19 mouse cellular contexts compared by ENCODE assay signal in genomic region chr9:56119651-56120050, GRCm38 (mm10). TPM values are rescaled to one million over a fixed set of nuclear protein-coding genes. Genes with fewer than 3 reads are reported as not detected.
DNase-seq lines count a peak whose midpoint lies in the region; ATAC-seq and TF ChIP-seq lines count a peak whose summit lies in the region.
"Had no signal": no experiment of that assay in that cellular context is flagged by ENCODE, and none has a peak within 500 bp of the region (broad histone marks: within the 10 kb centered on the region; RNA-seq: fewer than 3 reads in every experiment).

No protein-coding gene starts in this region.

- H3K36me3 ChIP-seq in kidney, postnatal 0 days (ENCODE audit: insufficient read depth, low read length) = no peaks in the 10 kb centered on the region
- H3K36me3 ChIP-seq: embryonic facial prominence, embryonic 13.5 days; heart, embryonic 13.5 days had no signal

- intact Hi-C loops in gastrocnemius, adult 2 months (cut with DNase I) = loop anchor here (5.0 kb wide), 2 partner anchors 78 to 433 kb away; no protein-coding TSS in a partner anchor

- WGBS in kidney, postnatal 0 days = 71% methylated on average over 2 of the region's 2 CpGs
- 65% methylated on average over 2 of the region's 2 CpGs for WGBS in lung, adult 2 months

- no peak overlapping the region for H3K4me3 ChIP-seq in gastrocnemius, adult 2 months
- no peak overlapping the region for H3K4me3 ChIP-seq in kidney, postnatal 0 days (replicated peaks; ENCODE audit: low read depth, low read length)
- no peak overlapping the region for H3K4me3 ChIP-seq in lung, adult 2 months (replicated peaks; ENCODE audit: extremely low read depth, low read depth, low read length)

- H3K9me3 ChIP-seq in kidney, postnatal 0 days (replicated peaks; ENCODE audit: low read length) = no peaks in the 10 kb centered on the region
- H3K9me3 ChIP-seq: embryonic facial prominence, embryonic 13.5 days had no signal

- TF ChIP-seq POLR2A in lung, adult 2 months (IDR thresholded peaks at IDR 0.05; ENCODE audit: borderline replicate concordance, extremely low read depth, low read depth, low read length) = no peak

- no peak for ATAC-seq in kidney, postnatal 0 days (replicated peaks; ENCODE audit: low FRiP score, low read depth)

- no peak for TF ChIP-seq CTCF in gastrocnemius, adult 2 months (IDR thresholded peaks at IDR 0.05)
- peak; percentile 13; the same call in 1 of the 2 replicates for TF ChIP-seq CTCF in kidney, postnatal 0 days (IDR thresholded peaks at IDR 0.05; ENCODE audit: low read depth)
- no peak for TF ChIP-seq CTCF in lung, adult 2 months (IDR thresholded peaks at IDR 0.05; ENCODE audit: insufficient read depth, low read length)

- no peaks in the 10 kb centered on the region for H3K27me3 ChIP-seq in kidney, postnatal 0 days (ENCODE audit: insufficient read depth, low read length)
- H3K27me3 ChIP-seq: embryonic facial prominence, embryonic 13.5 days had no signal

- peak; percentile 62 to 72 for DNase-seq in cerebellum, postnatal 10 days
- DNase-seq in cerebellum, postnatal 25 days = no peak
- DNase-seq in gastrocnemius, adult 2 months = peak; percentile 12
- no peak for DNase-seq in gastrocnemius, adult 8-10 months (ENCODE audit: low spot score in 2 of 2)
- no peak for DNase-seq in kidney, postnatal 0 days (ENCODE audit: low spot score)
- no peak for DNase-seq in kidney, postnatal 25 days
- peak; percentile 48 for DNase-seq in MN1 (ENCODE audit: low spot score)
- no peak for DNase-seq in lung, adult 2 months
- DNase-seq: adrenal gland, postnatal 25 days; cerebellum, adult 18-20 months; cerebellum, postnatal 36 days; gastrocnemius, postnatal 36 days; heart, adult 11 months; heart, postnatal 14 days; kidney, adult 11 months; kidney, adult 9 months had no signal

- no peak overlapping the region for H3K27ac ChIP-seq in gastrocnemius, adult 2 months
- H3K27ac ChIP-seq in kidney, postnatal 0 days = no peak overlapping the region
- H3K27ac ChIP-seq: embryonic facial prominence, embryonic 13.5 days; heart, embryonic 13.5 days; hindbrain, embryonic 14.5 days had no signal

- H3K4me1 ChIP-seq in kidney, postnatal 0 days (replicated peaks; ENCODE audit: insufficient read depth, low read length) = no peaks in the 10 kb centered on the region
- no peaks in the 10 kb centered on the region for H3K4me1 ChIP-seq in lung, adult 2 months (ENCODE audit: control insufficient read depth, insufficient read depth, low read length)

- H3K4me2 ChIP-seq in kidney, postnatal 0 days (ENCODE audit: low read length) = no peak overlapping the region

- H3K9ac ChIP-seq in kidney, postnatal 0 days (ENCODE audit: low read depth, low read length) = no peak overlapping the region

RNA-seq across cellular contexts. Expression of gene Pstpip1, which starts 29.9 kb away (rescaled TPM):
- total RNA-seq in gastrocnemius, adult 2 months (2021) = 1 to 10 TPM in 1 of 2 experiments, under 1 TPM in 1; 0.77 to 1.1 TPM
- total RNA-seq in gastrocnemius, adult 8-10 months (2022) = under 1 TPM; 0.17 to 0.83 (median 0.32) TPM
- polyA plus RNA-seq in kidney, postnatal 0 days (2015; fragmentation: Nextera tagmentation; extraction: Ambion mirVana) = 1.1 and 1.3 TPM in 2 replicates
- polyA plus RNA-seq in lung, adult 2 months (2012; rRNA removed) = 9.5 and 14.5 TPM in 2 replicates

RNA-seq across cellular contexts. Expression of gene Tspan3, which starts 45.6 kb away (rescaled TPM):
- 100 to 1,000 TPM in 1 of 2 experiments, 10 to 100 TPM in 1; 86.1 to 122 TPM for total RNA-seq in gastrocnemius, adult 2 months (2021)
- 100 to 1,000 TPM; 105 to 114 (median 107) TPM for total RNA-seq in gastrocnemius, adult 8-10 months (2022)
- 452 and 462 TPM in 2 replicates for polyA plus RNA-seq in kidney, postnatal 0 days (2015; fragmentation: Nextera tagmentation; extraction: Ambion mirVana)
- 102 and 109 TPM in 2 replicates for polyA plus RNA-seq in lung, adult 2 months (2012; rRNA removed)

Comparison
In these comparisons a context has a peak if more than half of its experiments do, and no peak if none do; other contexts are left out.
1. DNase-seq: peak in cerebellum, postnatal 10 days (2 of 2), gastrocnemius, adult 2 months (single experiment) and MN1 (single experiment); none in cerebellum, postnatal 25 days (0 of 2), gastrocnemius, adult 8-10 months (0 of 2), kidney, postnatal 0 days (single experiment), kidney, postnatal 25 days (0 of 2) and lung, adult 2 months (single experiment).